Mouse (Mus musculus) cerebellum, postnatal 36 days (tissue): ENCODE measurements around the gene Wwc1.
"Not testable (repeated sequence)": the region's sequence is repeated elsewhere in the genome, so short reads cannot be mapped to it uniquely, and the experiment has no call there.

Source experiments
- DNase-seq, 2 experiments: peaks; one replicate each; pipeline ENCODE4 v3.0.0; 2021 to 2022; ENCODE audit warnings: mixed read lengths in 2 of 2

Gene Wwc1

GRCm38 (mm10) chr11:35834022-35834760 lies 146.1 kb downstream of the Wwc1 start, which contains the start of gene Rars:
Gene Rars (minus strand): TSS chr11:35834506.
- peak; percentile 94 to 96 for DNase-seq

- no peak for DNase-seq
Measured at GRCm38 (mm10) chr11:35833270-35833669, 147.1 kb downstream of the Wwc1 start.

- DNase-seq, result no peak
Measured at GRCm38 (mm10) chr11:35832139-35832538, 148.2 kb downstream of the Wwc1 start.

GRCm38 (mm10) chr11:35827714-35828113 lies 152.6 kb downstream of the Wwc1 start:
- no peak for DNase-seq

GRCm38 (mm10) chr11:35816316-35816715 lies 164.0 kb downstream of the Wwc1 start:
- no peak for DNase-seq

- DNase-seq, result no peak
Measured at GRCm38 (mm10) chr11:35811458-35811857, 168.9 kb downstream of the Wwc1 start.

- no peak for DNase-seq
Measured at GRCm38 (mm10) chr11:35801332-35801731, 179.0 kb downstream of the Wwc1 start.

GRCm38 (mm10) chr11:35798874-35799273 lies 181.5 kb downstream of the Wwc1 start, which contains the start of gene Fbll1:
Gene Fbll1 (minus strand): TSS chr11:35798884.
- DNase-seq, result peak in 1 of 2 experiments; percentile 23

GRCm38 (mm10) chr11:35798495-35798820 lies 181.9 kb downstream of the Wwc1 start:
- peak; percentile 69 to 75 for DNase-seq

- peak; percentile 45 to 54 for DNase-seq
Measured at GRCm38 (mm10) chr11:35797751-35798494, 182.4 kb downstream of the Wwc1 start.

GRCm38 (mm10) chr11:35792800-35793199 lies 187.5 kb downstream of the Wwc1 start:
- DNase-seq, result not testable (repeated sequence)

GRCm38 (mm10) chr11:35788443-35788842 lies 191.9 kb downstream of the Wwc1 start:
- DNase-seq, result no peak
